Mouse (Mus musculus) C2C12 (cell line): ENCODE results near the gene Itprip. TPM values are rescaled to one million over a fixed set of nuclear protein-coding genes. Genes with fewer than 3 reads are reported as not detected.

Experiments
- H3K27me3 ChIP-seq: one replicate; pipeline ENCODE4 v1.6.1; 2011; ENCODE audit not compliant: control insufficient read depth, insufficient read depth, insufficient read length
- H3K36me3 ChIP-seq: one replicate; pipeline ENCODE4 v1.6.1; 2011; ENCODE audit not compliant: control insufficient read depth, insufficient read depth
- H3K4me3 ChIP-seq: one replicate; pipeline ENCODE4 v1.5.1; 2011; ENCODE audit warnings: mild to moderate bottlenecking, control low read depth; ENCODE audit not compliant: poor library complexity, insufficient read depth, severe bottlenecking
- H3K79me2 ChIP-seq: one replicate; pipeline ENCODE4 v1.6.1; 2011; ENCODE audit not compliant: control insufficient read depth, insufficient read depth
- H3K79me3 ChIP-seq: one replicate; pipeline ENCODE4 v1.6.1; 2011; ENCODE audit warnings: low read depth, control low read depth
- H3ac ChIP-seq: one replicate; pipeline ENCODE3; 2011; ENCODE audit warnings: low read depth; ENCODE audit not compliant: control insufficient read depth, insufficient read length
- CEBPB ChIP-seq: IDR thresholded peaks from one replicate; pipeline ENCODE4 v1.6.1; 2011; ENCODE audit warnings: low read depth, mild to moderate bottlenecking, control low read depth, moderate library complexity
- CTCF ChIP-seq: IDR thresholded peaks from one replicate; pipeline ENCODE4 v1.5.1; 2011; ENCODE audit not compliant: control insufficient read depth, insufficient read depth, insufficient read length
- FOSL1 ChIP-seq: IDR thresholded peaks from one replicate; pipeline ENCODE4 v1.8.0; 2011; ENCODE audit warnings: mild to moderate bottlenecking, low read length; ENCODE audit not compliant: poor library complexity, insufficient read depth, severe bottlenecking
- MAX ChIP-seq: IDR thresholded peaks from one replicate; pipeline ENCODE4 v1.6.1; 2011; ENCODE audit warnings: mild to moderate bottlenecking, control low read depth
- MYOD1 ChIP-seq: IDR thresholded peaks from one replicate; pipeline ENCODE4 v1.6.1; 2011; ENCODE audit warnings: low read depth; ENCODE audit not compliant: control insufficient read depth, insufficient read length
- MYOG ChIP-seq: IDR thresholded peaks from one replicate; pipeline ENCODE4 v1.6.1; 2011; ENCODE audit not compliant: control insufficient read depth, insufficient read length; ENCODE audit errors: extremely low read depth
- USF1 ChIP-seq: IDR thresholded peaks from one replicate; pipeline ENCODE4 v1.6.1; 2011; ENCODE audit warnings: low read depth, mild to moderate bottlenecking, control low read depth, moderate library complexity
- polyA plus RNA-seq: library from polyadenylated mRNA; unstranded; fragments of >200 nt; fragmentation: generic; extraction: Trizol; gene quantifications from one replicate; pipeline ENCODE4 v1.2.1, GENCODE M21; 2012; ENCODE audit warnings: missing spikeins

The Itprip gene
- polyA plus RNA-seq, 1 experiment: 66.5 TPM

- H3K36me3 ChIP-seq: no peaks in the 10 kb centered on the region
- no peak overlapping the region for H3ac ChIP-seq
- no peaks in the 10 kb centered on the region for H3K79me3 ChIP-seq
- peaks cover 7% of the 10 kb centered on the region for H3K27me3 ChIP-seq
- H3K4me3 ChIP-seq: no peak overlapping the region
- TF ChIP-seq USF1: no peak
- TF ChIP-seq MYOD1: no peak
- TF ChIP-seq FOSL1: no peak
- no peak for TF ChIP-seq CEBPB
- TF ChIP-seq CTCF: no peak
- TF ChIP-seq MYOG: no peak
- no peak for TF ChIP-seq MAX
- H3K79me2 ChIP-seq: no peaks in the 10 kb centered on the region
Measured at GRCm38 (mm10) chr19:47934146-47934545, 15.0 kb upstream of the Itprip start.

- Histone ChIP-seq H3K79me3 (no peaks in the 10 kb centered on the region), H3K79me2 (no peaks in the 10 kb centered on the region), H3K36me3 (no peaks in the 10 kb centered on the region), H3K4me3 (no peak overlapping the region), H3K27me3 (no peaks in the 10 kb centered on the region), H3ac (no peak overlapping the region)
- TF ChIP-seq CTCF (peak; percentile 14), USF1 (no peak), MYOD1 (no peak)
Measured at GRCm38 (mm10) chr19:47931982-47932638, 13.0 kb upstream of the Itprip start.

GRCm38 (mm10) chr19:47929043-47929442 lies 9.9 kb upstream of the Itprip start:
- no peaks in the 10 kb centered on the region for H3K27me3 ChIP-seq
- no peaks in the 10 kb centered on the region for H3K79me2 ChIP-seq
- H3ac ChIP-seq: no peak overlapping the region
- no peaks in the 10 kb centered on the region for H3K79me3 ChIP-seq
- H3K4me3 ChIP-seq: no peak overlapping the region
- H3K36me3 ChIP-seq: no peaks in the 10 kb centered on the region
- no peak for TF ChIP-seq MAX
- TF ChIP-seq CEBPB: no peak
- TF ChIP-seq MYOG: no peak
- TF ChIP-seq USF1: no peak
- no peak for TF ChIP-seq FOSL1
- no peak for TF ChIP-seq CTCF
- no peak for TF ChIP-seq MYOD1

GRCm38 (mm10) chr19:47927032-47927431 lies 7.9 kb upstream of the Itprip start:
- Histone ChIP-seq H3ac (no peak overlapping the region), H3K4me3 (no peak overlapping the region), H3K27me3 (no peaks in the 10 kb centered on the region), H3K36me3 (no peaks in the 10 kb centered on the region), H3K79me3 (no peaks in the 10 kb centered on the region), H3K79me2 (no peaks in the 10 kb centered on the region)
- no peak for TF ChIP-seq CEBPB
- no peak for TF ChIP-seq FOSL1
- no peak for TF ChIP-seq CTCF
- no peak for TF ChIP-seq USF1
- no peak for TF ChIP-seq MAX
- TF ChIP-seq MYOG: no peak
- no peak for TF ChIP-seq MYOD1

GRCm38 (mm10) chr19:47925819-47926218 lies 6.7 kb upstream of the Itprip start:
- Histone ChIP-seq H3K36me3 (no peaks in the 10 kb centered on the region), H3ac (no peak overlapping the region), H3K4me3 (no peak overlapping the region), H3K79me2 (no peaks in the 10 kb centered on the region), H3K27me3 (no peaks in the 10 kb centered on the region), H3K79me3 (no peaks in the 10 kb centered on the region)
- TF ChIP-seq CTCF (no peak), MYOG (no peak), MAX (no peak), FOSL1 (no peak), CEBPB (no peak), USF1 (no peak), MYOD1 (no peak)

- TF ChIP-seq USF1 (no peak), CTCF (no peak), MYOG (no peak), CEBPB (no peak), FOSL1 (no peak), MYOD1 (no peak), MAX (no peak)
Measured at GRCm38 (mm10) chr19:47919966-47920375, 872 bp upstream of the Itprip start.

More at GRCm38 (mm10) chr19:47919966-47920375, 872 bp upstream of the Itprip start:
- H3K79me3 ChIP-seq: peaks cover 40% of the 10 kb centered on the region
- H3K4me3 ChIP-seq: peak overlapping the region; percentile 74
- H3K79me2 ChIP-seq: peaks cover 42% of the 10 kb centered on the region
- peaks cover 8% of the 10 kb centered on the region for H3K36me3 ChIP-seq
- peak overlapping the region; percentile 66 for H3ac ChIP-seq
- H3K27me3 ChIP-seq: no peaks in the 10 kb centered on the region
